Mouse (Mus musculus) layer of hippocampus, adult 18-20 months (tissue): ENCODE measurements around the gene Prrc2a. TPM values are rescaled to one million over a fixed set of nuclear protein-coding genes. Genes with fewer than 3 reads are reported as not detected.
"Not testable (repeated sequence)": the region's sequence is repeated elsewhere in the genome, so short reads cannot be mapped to it uniquely, and the experiment has no call there.

ENCODE experiments used
- DNase-seq, 2 experiments: peaks; one replicate each; pipeline ENCODE4 v3.0.0; 2022; ENCODE audit warnings: low spot score in 2 of 2
- total RNA-seq, 2 experiments: library from RNA; stranded (reverse); gene quantifications; 2 replicates each; pipeline ENCODE4 v1.2.3; 2021

The Prrc2a gene
- total RNA-seq, 2 experiments from 2014 or later = 317 to 343 TPM

- DNase-seq = no peak
Measured at GRCm38 (mm10) chr17:35135591-35136320, 28.9 kb downstream of the Prrc2a start.

DNA sequence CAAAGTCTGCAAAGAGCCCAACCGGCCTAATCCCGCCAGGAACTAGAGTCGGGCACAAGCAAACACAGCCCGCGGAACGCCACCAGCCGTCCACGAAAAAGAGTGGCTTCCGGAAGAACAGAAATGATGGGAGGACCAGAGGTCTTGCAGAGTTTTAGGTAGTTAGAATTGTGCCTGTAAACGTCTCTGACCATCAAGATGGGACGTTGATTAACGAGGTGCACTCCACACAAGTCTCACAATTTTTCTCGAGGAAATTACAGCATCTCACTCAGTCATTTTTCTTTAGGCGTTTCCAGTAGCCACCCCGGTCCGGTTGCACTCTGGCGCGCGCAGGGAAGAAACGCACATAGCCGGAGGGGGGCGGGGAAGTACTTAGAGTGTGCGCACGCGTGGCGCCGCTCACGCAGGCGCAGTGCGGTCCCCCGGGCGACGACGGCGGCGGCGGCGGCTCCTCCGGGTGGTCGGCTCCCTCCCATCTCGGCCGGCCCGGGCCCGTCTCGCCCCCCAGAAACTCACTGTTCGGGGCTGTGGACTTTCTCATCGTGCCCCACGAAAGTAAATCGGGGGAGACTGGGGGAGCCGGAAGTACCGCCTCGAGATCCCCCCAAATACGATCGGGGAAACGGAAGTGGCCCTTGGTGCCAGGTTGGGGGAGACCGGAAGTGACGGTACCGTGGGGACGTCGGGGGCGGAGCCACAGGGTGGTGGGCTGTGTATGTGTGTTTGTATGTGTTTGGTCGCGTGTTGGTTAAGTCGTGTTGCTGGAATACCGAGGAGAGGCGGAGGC, 29.7 kb downstream of the Prrc2a start, which contains the start of gene Bag6:
Gene Bag6, plus strand, starts transcription at position 378 of the 790 bp plus-strand sequence.
- peak; percentile 92 to 96 for DNase-seq

GRCm38 (mm10) chr17:35133517-35133916, 31.2 kb downstream of the Prrc2a start:
- no peak for DNase-seq

DNA sequence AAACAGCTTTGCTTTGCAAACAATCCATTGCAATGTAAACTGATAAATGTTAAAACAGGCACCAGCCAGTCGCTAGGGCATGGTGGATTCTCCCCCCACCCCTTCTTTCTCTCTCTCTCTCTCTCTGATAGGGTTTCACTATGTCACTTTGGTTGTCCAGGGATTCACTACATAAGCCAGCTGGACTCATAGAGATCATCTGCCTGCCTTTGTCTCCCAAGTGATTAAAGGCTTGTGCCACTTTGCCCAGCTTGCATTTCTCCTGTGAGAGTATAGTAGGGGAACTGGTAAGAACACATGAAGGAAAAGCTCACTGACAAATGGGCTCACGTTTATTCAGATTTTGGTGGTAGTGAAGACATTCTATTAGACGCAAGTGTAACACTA, 32.5 kb downstream of the Prrc2a start:
- DNase-seq = no peak

DNA sequence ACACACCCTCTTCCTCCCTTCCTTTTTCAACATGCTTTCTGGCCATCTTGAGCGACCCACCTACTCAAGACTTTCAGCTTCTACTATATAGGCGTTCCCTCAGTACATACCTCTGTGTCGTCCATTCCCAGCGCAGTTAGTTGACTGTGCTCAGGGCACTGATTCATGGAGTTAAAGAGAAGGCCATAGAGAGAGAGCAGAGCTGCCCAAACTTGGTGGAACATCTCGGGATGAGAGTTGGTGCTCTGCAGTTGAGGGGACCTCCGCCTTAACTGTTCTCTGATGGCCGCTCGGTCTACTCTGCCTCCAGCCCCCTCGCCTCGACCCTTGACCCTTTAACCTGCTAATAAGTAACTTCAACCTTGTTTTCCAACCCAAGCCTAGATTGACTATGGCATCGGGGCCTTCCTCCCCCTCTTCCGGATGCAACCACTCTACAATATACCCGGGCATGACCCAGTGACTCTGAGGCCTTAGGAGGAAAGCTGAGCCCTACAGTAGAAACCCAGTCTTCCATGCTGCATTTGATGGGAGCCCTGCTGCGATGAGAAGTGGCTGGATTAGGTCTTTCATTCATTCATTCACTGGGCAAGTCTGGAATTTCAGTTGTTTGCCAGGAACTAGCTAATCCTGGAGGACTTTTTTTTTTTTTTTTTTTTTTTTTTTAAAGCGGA, 33.1 kb downstream of the Prrc2a start, which contains the start of gene Apom:
Gene Apom, minus strand, starts transcription at position 551 of the 674 bp plus-strand sequence.
- DNase-seq = no peak

DNA sequence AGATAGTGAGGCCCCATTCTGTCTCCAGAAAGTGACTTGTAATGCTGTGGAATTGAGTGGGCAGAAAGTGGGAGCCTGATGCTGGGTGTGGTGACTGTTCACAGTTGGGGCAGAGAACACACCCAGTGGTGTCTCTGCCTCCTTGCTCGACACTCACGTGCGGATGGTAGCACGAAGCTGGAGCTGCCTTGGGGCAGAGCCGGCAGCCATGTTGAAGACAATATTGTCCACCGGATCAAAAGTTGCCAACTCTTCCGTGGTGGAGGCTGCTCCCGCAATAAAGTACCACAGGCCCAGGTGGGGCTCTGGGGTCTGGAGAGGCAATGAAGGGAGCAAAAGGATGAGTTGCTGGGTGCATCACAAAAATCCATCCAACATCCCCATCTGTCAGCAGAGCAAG, 33.7 kb downstream of the Prrc2a start:
- DNase-seq = no peak

DNA sequence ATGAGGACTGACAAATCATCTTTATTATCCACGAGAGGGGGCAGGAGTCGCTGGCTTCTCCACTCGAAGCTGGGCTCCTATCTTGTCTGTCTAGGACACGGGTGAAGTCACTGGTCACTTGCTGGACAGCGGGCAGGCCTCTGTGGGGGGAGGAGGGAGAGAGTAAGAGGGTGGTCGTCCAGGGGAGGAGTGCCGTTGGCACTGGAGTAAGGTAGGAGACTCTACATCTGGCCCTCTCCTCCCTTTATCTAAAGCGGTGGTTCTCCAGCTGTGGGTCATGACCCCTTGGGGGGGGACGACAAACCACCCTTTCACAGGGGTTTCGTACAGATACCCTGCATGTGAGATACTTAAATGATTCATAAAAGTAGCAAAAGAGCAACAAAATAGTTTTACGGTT, 35.7 kb downstream of the Prrc2a start:
- no peak for DNase-seq

DNA sequence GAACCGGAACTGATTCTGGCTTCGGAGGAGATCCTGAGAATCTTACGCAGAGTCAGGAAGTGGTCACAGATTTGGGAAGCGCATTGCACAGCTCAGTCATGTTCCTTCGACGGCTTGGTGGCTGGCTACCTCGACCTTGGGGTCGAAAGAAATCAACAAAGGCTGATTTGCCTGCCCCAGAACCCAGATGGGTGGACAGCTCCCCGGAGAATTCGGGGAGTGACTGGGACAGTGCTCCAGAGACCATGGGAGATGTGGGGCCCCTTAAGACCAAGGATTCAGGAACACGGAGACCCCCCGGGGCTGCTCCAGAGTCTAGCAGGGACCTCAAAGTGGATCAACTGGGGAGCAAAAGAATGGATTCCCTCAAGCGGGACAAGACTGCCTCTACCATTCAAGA, 37.7 kb downstream of the Prrc2a start:
- DNase-seq = no peak

- DNase-seq = peak; percentile 58 to 70
Measured at GRCm38 (mm10) chr17:35126206-35126611, 38.5 kb downstream of the Prrc2a start, which contains the start of gene D17H6S53E. TSS of gene D17H6S53E (plus strand) at chr17:35126373.

DNA sequence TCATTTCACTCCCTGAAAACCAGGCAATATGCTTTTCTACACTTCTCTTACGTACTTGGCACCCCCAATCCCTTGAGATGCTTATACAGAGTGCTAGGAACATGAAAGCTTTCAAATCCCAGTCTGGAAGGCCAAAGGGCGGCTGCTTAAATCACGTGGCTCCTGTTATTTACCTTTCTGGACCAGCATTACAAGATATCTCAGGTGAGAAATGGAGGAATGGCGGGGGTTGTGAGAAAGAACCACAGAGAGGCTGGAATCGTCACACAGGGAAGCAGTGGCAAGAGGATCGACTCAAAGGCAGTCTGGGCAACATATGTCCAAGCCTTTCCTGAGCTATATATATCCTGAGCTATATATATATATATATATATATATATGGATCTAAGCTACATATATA, 39.1 kb downstream of the Prrc2a start:
- no peak for DNase-seq

GRCm38 (mm10) chr17:35125081-35125480, 39.6 kb downstream of the Prrc2a start:
- no peak for DNase-seq

GRCm38 (mm10) chr17:35124261-35124896, 40.3 kb downstream of the Prrc2a start:
- DNase-seq = not testable (repeated sequence)

- DNase-seq = not testable (repeated sequence)
Measured at GRCm38 (mm10) chr17:35123287-35123686, 41.4 kb downstream of the Prrc2a start.

DNA sequence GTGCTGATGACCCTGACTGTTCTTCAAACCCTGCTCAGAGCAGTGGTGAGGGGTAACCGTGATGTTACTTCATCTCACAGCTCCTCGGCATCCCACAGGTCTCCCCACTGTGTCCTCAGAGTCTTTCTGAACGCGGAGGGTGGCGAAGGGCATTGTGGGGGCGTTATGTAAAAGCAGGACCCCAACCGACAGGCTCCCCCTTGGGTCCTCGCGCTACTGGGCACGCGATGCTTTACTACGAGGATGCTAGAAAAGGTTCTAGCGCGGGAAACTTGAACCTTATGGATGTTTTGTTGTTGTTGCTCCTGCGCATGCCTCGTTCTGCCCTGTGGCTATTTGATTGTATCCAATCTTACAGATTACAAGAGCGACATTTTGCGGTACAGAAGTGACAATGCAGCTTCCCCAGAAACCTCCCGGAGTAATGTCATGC, 42.8 kb downstream of the Prrc2a start, which contains the start of gene Csnk2b:
Gene Csnk2b, minus strand, starts transcription at position 183 of the 433 bp plus-strand sequence.
- DNase-seq = peak; percentile 62 to 85

GRCm38 (mm10) chr17:35121143-35121799, 43.4 kb downstream of the Prrc2a start, which contains the start of gene Gpank1:
TSS of gene Gpank1 (plus strand) at chr17:35121455.
- DNase-seq = peak; percentile 98

- peak in 1 of 2 experiments; percentile 30 for DNase-seq
Measured at GRCm38 (mm10) chr17:35120745-35121142, 44.0 kb downstream of the Prrc2a start.

DNA sequence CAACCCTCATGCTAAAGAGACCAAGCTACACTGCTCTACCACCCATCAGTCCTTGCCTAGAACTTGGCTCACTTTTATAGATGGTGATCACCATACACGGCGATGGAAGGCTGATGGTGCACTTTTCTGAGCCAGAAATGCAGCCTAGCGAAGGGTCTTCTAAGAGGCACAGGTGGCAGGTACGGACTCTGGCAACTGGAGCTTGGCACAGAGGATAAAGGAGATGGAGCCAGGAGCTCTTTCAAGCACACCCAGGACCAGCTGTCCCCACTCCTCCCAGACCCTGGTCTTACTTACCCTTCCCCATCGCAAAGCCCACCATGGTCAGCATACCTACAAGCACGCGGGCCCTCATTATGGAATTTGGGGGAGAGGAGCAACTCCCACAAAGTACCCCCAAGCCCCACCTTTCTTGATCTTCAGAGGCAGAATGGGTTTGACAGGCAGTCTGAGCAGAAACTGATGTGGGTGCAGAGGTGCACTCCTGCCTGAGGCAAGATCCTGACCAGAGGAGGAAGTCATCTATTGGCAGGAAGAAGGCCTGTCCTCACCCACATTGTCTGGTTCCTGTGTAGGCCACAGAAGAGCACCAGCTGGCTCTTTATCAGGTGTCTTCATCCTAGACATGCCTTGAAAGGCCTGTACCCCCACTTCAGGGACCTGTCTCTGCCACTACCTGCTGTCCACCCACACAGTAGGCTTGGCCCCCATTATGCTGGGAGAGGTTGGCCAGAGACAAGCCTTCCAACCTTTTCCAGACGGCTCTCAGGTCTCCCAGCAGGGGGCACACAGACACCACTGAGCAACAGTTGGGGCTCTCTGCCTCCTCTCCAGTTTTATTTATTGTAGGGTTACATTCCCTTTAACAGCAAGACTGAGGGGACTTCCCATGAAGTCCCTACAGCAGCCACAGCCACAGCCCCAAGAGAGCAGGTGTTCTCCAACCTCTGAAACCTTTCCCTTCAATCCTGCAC, 49.4 kb downstream of the Prrc2a start, which contains the start of gene Ly6g5b:
Gene Ly6g5b, minus strand, starts transcription at position 383 of the 974 bp plus-strand sequence.
- no peak for DNase-seq

DNA sequence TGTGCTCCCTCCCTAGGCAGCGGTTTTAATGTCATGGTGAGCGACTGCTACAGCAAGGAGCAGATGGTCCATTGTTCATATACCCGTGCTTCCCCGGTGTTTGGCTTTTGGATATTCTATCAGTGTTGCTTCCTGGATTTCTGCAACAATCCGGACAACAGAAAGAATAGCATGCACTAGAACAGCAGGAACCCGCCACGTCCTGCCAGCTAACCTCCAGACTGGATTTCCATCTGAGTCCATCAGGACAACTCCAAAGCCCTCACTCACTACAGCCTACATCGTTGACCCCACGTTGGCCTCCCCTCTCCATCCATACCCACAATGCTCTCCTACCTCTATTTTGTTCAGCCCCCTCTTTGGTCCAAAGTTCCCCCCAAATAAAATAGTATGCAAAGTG, 52.9 kb downstream of the Prrc2a start:
- DNase-seq = no peak

DNA sequence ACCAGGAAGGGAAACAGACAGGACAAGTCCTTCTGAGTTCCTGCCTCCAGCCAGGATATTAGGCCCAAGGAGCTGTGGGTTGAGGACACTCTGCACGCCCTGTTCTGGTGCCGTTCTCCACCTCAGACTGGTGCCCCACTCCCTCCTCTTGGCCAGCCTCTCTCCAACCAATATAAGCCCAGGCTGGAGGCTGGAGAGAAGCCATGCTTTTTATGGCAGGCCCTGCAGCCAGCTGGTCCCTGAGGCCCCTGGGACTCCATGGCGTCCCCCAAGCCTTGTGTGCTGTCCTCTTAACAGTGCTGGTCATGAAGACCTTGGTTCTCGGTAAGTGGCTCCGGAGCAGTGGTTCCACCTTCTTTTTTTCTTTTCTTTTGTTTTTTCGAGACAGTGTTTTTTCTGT, 56.6 kb downstream of the Prrc2a start, which contains the start of gene Ly6g5c:
Gene Ly6g5c, plus strand, starts transcription at position 183 of the 400 bp plus-strand sequence.
- DNase-seq = no peak
